Mouse (Mus musculus): ENCODE results near the gene Il21.

DNA sequence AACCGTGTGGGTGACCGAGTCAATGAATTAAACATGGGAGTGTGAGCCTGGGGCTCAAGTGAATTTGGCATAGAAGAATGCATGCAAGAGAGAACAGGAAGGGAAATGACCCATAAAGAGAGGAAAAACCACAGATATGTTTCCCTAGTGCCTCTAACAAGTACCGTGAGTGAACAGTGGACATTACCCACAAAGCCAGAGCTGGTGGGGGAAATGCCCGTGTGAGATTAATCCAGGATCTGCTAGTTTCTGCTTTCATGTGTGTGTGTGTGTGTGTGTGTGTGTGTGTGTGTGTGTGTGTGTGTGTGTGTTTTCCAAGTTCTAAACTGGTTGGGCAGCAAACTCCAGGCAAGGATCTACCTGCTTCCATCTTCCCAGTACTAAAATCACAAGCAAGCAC, 37.5 kb upstream of the Il21 start:
- TF ChIP-seq CTCF (IDR thresholded peaks at IDR 0.05; ENCODE audit: borderline replicate concordance, insufficient read depth, low read depth, low read length) (no peak), POLR2A (IDR thresholded peaks at IDR 0.05; ENCODE audit: borderline replicate concordance, insufficient read depth, low read length) (no peak)

Data from cerebellum, adult 2 months (tissue).